Mouse (Mus musculus) heart, postnatal 36 days (tissue): ENCODE results near the gene Rerg. TPM values are rescaled to one million over a fixed set of nuclear protein-coding genes. Genes with fewer than 3 reads are reported as not detected.

ENCODE experiments used
- DNase-seq, 2 experiments: peaks; one replicate each; pipeline ENCODE4 v3.0.0; 2021 to 2022
- intact Hi-C: fragments of 180-260 bp; cut with DNase I; formaldehyde crosslinking; loops from one replicate; pipeline ENCODE4 v1.15.1; 2025
- total RNA-seq, 2 experiments: library from RNA; stranded (reverse); gene quantifications; 2 replicates each; pipeline ENCODE4 v1.2.3; 2021

Gene Rerg
- total RNA-seq, 2 experiments from 2014 or later = 3.6 to 4.1 TPM

GRCm38 (mm10) chr6:137163571-137163970 is 6.7 kb downstream of the Rerg start:
- no peak for DNase-seq
- intact Hi-C loops = no loop called here

GRCm38 (mm10) chr6:137163061-137163460 is 7.2 kb downstream of the Rerg start:
- intact Hi-C loops = no loop called here

GRCm38 (mm10) chr6:137162481-137162880 is 7.8 kb downstream of the Rerg start:
- DNase-seq = no peak
- intact Hi-C loops = no loop called here

More at GRCm38 (mm10) chr6:137163061-137163460, 7.2 kb downstream of the Rerg start:
- DNase-seq = no peak

GRCm38 (mm10) chr6:137161491-137162088 is 8.7 kb downstream of the Rerg start:
- intact Hi-C loops = no loop called here
- DNase-seq = no peak

- DNase-seq = no peak
- intact Hi-C loops = no loop called here
Observed at GRCm38 (mm10) chr6:137159372-137159926, 10.8 kb downstream of the Rerg start.

GRCm38 (mm10) chr6:137156437-137157219 is 13.7 kb downstream of the Rerg start:
- intact Hi-C loops = no loop called here
- no peak for DNase-seq

GRCm38 (mm10) chr6:137155196-137156137 is 14.8 kb downstream of the Rerg start:
- intact Hi-C loops = no loop called here
- DNase-seq = no peak

GRCm38 (mm10) chr6:137153021-137153420 is 17.3 kb downstream of the Rerg start:
- intact Hi-C loops = no loop called here
- no peak for DNase-seq

GRCm38 (mm10) chr6:137151015-137151414 is 19.3 kb downstream of the Rerg start:
- intact Hi-C loops = no loop called here
- DNase-seq = no peak

GRCm38 (mm10) chr6:137149833-137150232 is 20.5 kb downstream of the Rerg start:
- DNase-seq = no peak
- intact Hi-C loops = no loop called here

- DNase-seq = no peak
- intact Hi-C loops = no loop called here
Observed at GRCm38 (mm10) chr6:137146910-137147309, 23.4 kb downstream of the Rerg start.

- peak in 1 of 2 experiments; percentile 15 for DNase-seq
- intact Hi-C loops = no loop called here
Observed at GRCm38 (mm10) chr6:137145611-137146010, 24.7 kb downstream of the Rerg start.

GRCm38 (mm10) chr6:137144958-137145535 is 25.2 kb downstream of the Rerg start:
- DNase-seq = no peak
- intact Hi-C loops = no loop called here

GRCm38 (mm10) chr6:137144526-137144840 is 25.8 kb downstream of the Rerg start:
- DNase-seq = no peak
- intact Hi-C loops = no loop called here

GRCm38 (mm10) chr6:137143818-137144525 is 26.3 kb downstream of the Rerg start:
- intact Hi-C loops = no loop called here

GRCm38 (mm10) chr6:137142796-137143195 is 27.5 kb downstream of the Rerg start:
- DNase-seq = peak in 1 of 2 experiments; percentile 12
- intact Hi-C loops = no loop called here

More at GRCm38 (mm10) chr6:137143818-137144525, 26.3 kb downstream of the Rerg start:
- DNase-seq = no peak

GRCm38 (mm10) chr6:137141247-137141820 is 29.0 kb downstream of the Rerg start:
- DNase-seq = no peak
- intact Hi-C loops = no loop called here

- intact Hi-C loops = no loop called here
- DNase-seq = no peak
Observed at GRCm38 (mm10) chr6:137138822-137139221, 31.5 kb downstream of the Rerg start.

GRCm38 (mm10) chr6:137138391-137138790 is 31.9 kb downstream of the Rerg start:
- no peak for DNase-seq
- intact Hi-C loops = no loop called here
